Mouse (Mus musculus): ENCODE results near the gene Ube2d3. TPM values are rescaled to one million over a fixed set of nuclear protein-coding genes. Genes with fewer than 3 reads are reported as not detected.
"Not testable (repeated sequence)": the region's sequence is repeated elsewhere in the genome, so short reads cannot be mapped to it uniquely, and the experiment has no call there.

Ube2d3 gene
- polyA plus RNA-seq, 1 experiment from 2014 or later: 409 TPM

- ATAC-seq (ENCODE audit: low FRiP score): no peak
- H3K4me3 ChIP-seq: peak overlapping the region; percentile 92
- H3K4me2 ChIP-seq: peak overlapping the region; percentile 98
- no peaks in the 10 kb centered on the region for H3K27me3 ChIP-seq
- no peaks in the 10 kb centered on the region for H3K9me3 ChIP-seq
- H3K9ac ChIP-seq: peak overlapping the region; percentile 94
- peaks cover 31% of the 10 kb centered on the region for H3K4me1 ChIP-seq (replicated peaks)
- no peaks in the 10 kb centered on the region; the same call in 1 of the 2 replicates for H3K36me3 ChIP-seq
- 32% methylated on average over 7 of the region's 7 CpGs for WGBS
- H3K27ac ChIP-seq: peak overlapping the region; percentile 44; the same call in 1 of the 2 replicates
Measured at GRCm38 (mm10) chr3:135440221-135440620, 2.3 kb downstream of the Ube2d3 start.

DNA sequence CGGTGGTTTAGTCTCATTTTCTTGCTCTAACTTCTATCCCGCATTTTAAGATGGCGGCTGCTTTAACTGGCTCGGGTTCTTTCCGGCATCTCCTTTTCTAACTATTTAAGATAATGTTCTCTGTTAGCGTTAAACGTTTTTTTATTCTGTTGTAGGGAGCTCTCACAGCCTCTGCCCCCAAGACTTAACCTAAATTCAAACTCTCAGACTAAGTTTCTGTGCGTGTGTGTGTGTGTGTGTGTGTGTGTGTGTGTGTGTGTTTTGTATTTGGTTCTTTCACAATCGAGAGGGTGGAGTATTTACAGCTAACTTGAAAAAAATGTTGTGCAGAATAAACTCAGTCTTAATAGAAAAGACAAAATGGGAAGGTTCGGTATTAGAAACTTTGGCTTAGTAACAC lies 2.7 kb downstream of the Ube2d3 start:
- no peaks in the 10 kb centered on the region; the same call in 1 of the 2 replicates for H3K36me3 ChIP-seq
- peak overlapping the region; percentile 94 for H3K9ac ChIP-seq
- no peak for ATAC-seq (ENCODE audit: low FRiP score)
- peak overlapping the region; percentile 92 for H3K4me3 ChIP-seq
- no peak overlapping the region for H3K27ac ChIP-seq
- 52% methylated on average over 10 of the region's 10 CpGs for WGBS
- peaks cover 31% of the 10 kb centered on the region for H3K4me1 ChIP-seq (replicated peaks)
- peak overlapping the region; percentile 98 for H3K4me2 ChIP-seq
- H3K9me3 ChIP-seq: no peaks in the 10 kb centered on the region
- H3K27me3 ChIP-seq: no peaks in the 10 kb centered on the region

DNA sequence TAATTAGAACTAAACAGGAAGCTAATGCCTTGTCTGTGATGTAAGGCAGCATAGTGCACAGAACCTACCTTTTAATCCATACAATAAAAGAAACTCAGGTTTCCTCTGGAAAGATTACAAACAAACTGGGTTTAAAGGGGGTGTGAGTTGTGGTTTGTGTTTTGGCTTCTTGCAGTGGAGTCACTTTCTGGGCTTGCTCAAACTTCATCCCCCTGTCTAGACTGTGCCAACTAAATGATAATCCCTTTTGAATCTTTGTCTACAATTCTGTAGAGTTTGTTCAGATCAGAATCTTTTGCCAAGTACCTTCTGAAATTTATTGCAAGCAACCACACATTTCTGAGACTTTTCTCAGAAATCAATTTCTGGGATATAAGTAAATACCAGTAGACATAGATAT lies 7.0 kb downstream of the Ube2d3 start:
- Histone ChIP-seq H3K4me2 (no peak overlapping the region), H3K36me3 (no peaks in the 10 kb centered on the region; the same call in 1 of the 2 replicates), H3K9me3 (no peaks in the 10 kb centered on the region), H3K9ac (no peak overlapping the region), H3K27me3 (no peaks in the 10 kb centered on the region), H3K4me3 (no peak overlapping the region), H3K27ac (no peak overlapping the region), H3K4me1 (replicated peaks) (peaks cover 21% of the 10 kb centered on the region)
- ATAC-seq (ENCODE audit: low FRiP score): no peak

GRCm38 (mm10) chr3:135458981-135459380 lies 21.0 kb downstream of the Ube2d3 start:
- Histone ChIP-seq H3K9ac (no peak overlapping the region), H3K36me3 (peaks cover 34% of the 10 kb centered on the region), H3K9me3 (no peaks in the 10 kb centered on the region), H3K27me3 (no peaks in the 10 kb centered on the region), H3K4me2 (no peak overlapping the region), H3K4me1 (replicated peaks) (no peaks in the 10 kb centered on the region), H3K27ac (no peak overlapping the region), H3K4me3 (no peak overlapping the region)
- no peak for ATAC-seq (ENCODE audit: low FRiP score)

DNA sequence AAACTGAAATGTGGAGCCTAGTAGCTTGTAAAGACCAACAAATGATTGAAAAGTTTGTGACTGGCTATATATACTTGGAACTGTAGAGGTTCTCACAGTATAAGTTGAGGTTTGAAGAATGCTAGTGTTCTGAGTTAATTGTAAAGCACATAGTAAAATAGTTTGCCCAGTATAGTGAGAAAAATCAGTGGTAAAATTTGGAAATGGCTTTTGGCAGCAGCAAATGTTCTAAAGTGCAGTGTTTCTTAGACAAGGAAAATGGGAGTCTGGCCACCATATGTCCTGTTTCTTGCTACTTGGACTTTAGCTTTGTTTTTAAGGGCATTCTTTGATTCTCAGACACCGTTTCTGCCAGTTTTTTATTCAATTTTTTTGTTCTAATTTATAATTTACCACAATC lies 30.5 kb downstream of the Ube2d3 start:
- 91% methylated on average over 1 of the region's 1 CpGs for WGBS
- no peaks in the 10 kb centered on the region for H3K9me3 ChIP-seq
- H3K9ac ChIP-seq: no peak overlapping the region
- H3K27ac ChIP-seq: no peak overlapping the region
- peaks cover 5% of the 10 kb centered on the region; the same call in 1 of the 2 replicates for H3K36me3 ChIP-seq
- no peaks in the 10 kb centered on the region for H3K4me1 ChIP-seq (replicated peaks)
- H3K27me3 ChIP-seq: no peaks in the 10 kb centered on the region
- no peak overlapping the region for H3K4me2 ChIP-seq
- H3K4me3 ChIP-seq: no peak overlapping the region
- ATAC-seq (ENCODE audit: low FRiP score): no peak

GRCm38 (mm10) chr3:135469146-135469545 lies 31.2 kb downstream of the Ube2d3 start:
- ATAC-seq (ENCODE audit: low FRiP score): no peak
- Histone ChIP-seq H3K27me3 (no peaks in the 10 kb centered on the region), H3K4me2 (no peak overlapping the region), H3K27ac (no peak overlapping the region), H3K36me3 (no peaks in the 10 kb centered on the region), H3K4me3 (no peak overlapping the region), H3K9ac (no peak overlapping the region), H3K9me3 (no peaks in the 10 kb centered on the region), H3K4me1 (replicated peaks) (no peaks in the 10 kb centered on the region)
- WGBS: 65% methylated on average over 3 of the region's 3 CpGs

DNA sequence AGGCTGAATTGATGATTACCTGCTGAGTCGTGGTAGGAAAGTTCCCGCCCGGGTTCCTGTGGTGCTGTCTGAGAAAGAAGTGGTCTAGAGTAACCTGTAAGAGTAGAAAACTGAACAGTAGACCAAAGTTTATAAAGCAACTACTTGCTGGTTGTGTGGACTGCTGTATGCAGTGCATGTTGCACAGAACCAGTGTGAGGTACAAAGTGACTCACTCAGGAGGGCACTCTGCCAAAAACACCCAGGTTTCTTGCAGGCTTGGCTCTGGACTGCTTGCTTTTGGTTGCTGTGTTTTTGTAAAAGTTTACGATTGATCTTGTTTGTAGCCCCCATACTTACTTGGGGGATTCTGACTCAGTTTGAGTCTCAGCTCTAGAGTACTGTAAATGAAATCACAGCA lies 32.0 kb downstream of the Ube2d3 start:
- Histone ChIP-seq H3K4me2 (no peak overlapping the region), H3K27me3 (no peaks in the 10 kb centered on the region), H3K27ac (no peak overlapping the region), H3K9me3 (no peaks in the 10 kb centered on the region), H3K9ac (no peak overlapping the region), H3K4me1 (replicated peaks) (no peaks in the 10 kb centered on the region), H3K4me3 (no peak overlapping the region), H3K36me3 (no peaks in the 10 kb centered on the region)
- no peak for ATAC-seq (ENCODE audit: low FRiP score)
- 52% methylated on average over 4 of the region's 4 CpGs for WGBS

- no peaks in the 10 kb centered on the region for H3K36me3 ChIP-seq
- H3K9ac ChIP-seq: no peak overlapping the region
- H3K4me2 ChIP-seq: no peak overlapping the region
- H3K27ac ChIP-seq: no peak overlapping the region
- whole genome bisulfite sequencing: 84% methylated on average over 1 of the region's 1 CpGs
- H3K27me3 ChIP-seq: no peaks in the 10 kb centered on the region
- no peak for ATAC-seq (ENCODE audit: low FRiP score)
- H3K4me1 ChIP-seq (replicated peaks): no peaks in the 10 kb centered on the region
- H3K9me3 ChIP-seq: no peaks in the 10 kb centered on the region
- no peak overlapping the region for H3K4me3 ChIP-seq
Measured at GRCm38 (mm10) chr3:135470823-135471222, 32.9 kb downstream of the Ube2d3 start.

GRCm38 (mm10) chr3:135475025-135475424 lies 37.1 kb downstream of the Ube2d3 start:
- no peaks in the 10 kb centered on the region for H3K27me3 ChIP-seq
- no peak overlapping the region for H3K27ac ChIP-seq
- no peaks in the 10 kb centered on the region for H3K36me3 ChIP-seq
- H3K4me2 ChIP-seq: no peak overlapping the region
- H3K4me1 ChIP-seq (replicated peaks): no peaks in the 10 kb centered on the region
- no peak overlapping the region for H3K4me3 ChIP-seq
- WGBS: 90% methylated on average over 8 of the region's 8 CpGs
- no peak for ATAC-seq (ENCODE audit: low FRiP score)
- no peak overlapping the region for H3K9ac ChIP-seq
- no peaks in the 10 kb centered on the region for H3K9me3 ChIP-seq

DNA sequence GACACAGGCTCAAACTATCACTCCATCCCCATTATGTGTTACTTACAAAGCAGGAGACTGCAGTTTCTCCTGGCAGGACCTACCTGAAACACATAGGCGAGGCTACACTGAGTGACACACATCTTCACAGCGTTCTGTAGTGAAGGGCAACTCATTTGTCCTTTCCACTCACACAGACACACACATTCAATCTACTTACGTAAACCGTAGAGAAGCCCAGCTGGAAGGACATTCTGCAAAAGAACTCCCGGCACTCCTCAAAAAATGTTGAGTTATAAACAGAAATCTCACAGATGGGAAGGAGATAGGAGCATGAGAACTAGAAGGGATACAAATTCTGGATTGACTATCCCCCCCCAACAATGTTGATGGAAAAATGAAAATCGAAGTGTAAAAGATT lies 38.3 kb downstream of the Ube2d3 start:
- no peaks in the 10 kb centered on the region for H3K27me3 ChIP-seq
- no peak overlapping the region for H3K9ac ChIP-seq
- 77% methylated on average over 6 of the region's 6 CpGs for WGBS
- H3K4me2 ChIP-seq: no peak overlapping the region
- no peak overlapping the region for H3K4me3 ChIP-seq
- no peaks in the 10 kb centered on the region for H3K36me3 ChIP-seq
- no peak for ATAC-seq (ENCODE audit: low FRiP score)
- H3K27ac ChIP-seq: no peak overlapping the region
- no peaks in the 10 kb centered on the region for H3K9me3 ChIP-seq
- no peaks in the 10 kb centered on the region for H3K4me1 ChIP-seq (replicated peaks)

- Histone ChIP-seq H3K9ac (no peak overlapping the region), H3K27ac (no peak overlapping the region), H3K4me3 (no peak overlapping the region), H3K36me3 (no peaks in the 10 kb centered on the region), H3K9me3 (no peaks in the 10 kb centered on the region), H3K27me3 (no peaks in the 10 kb centered on the region), H3K4me2 (no peak overlapping the region), H3K4me1 (replicated peaks) (no peaks in the 10 kb centered on the region)
- ATAC-seq (ENCODE audit: low FRiP score): no peak
- whole genome bisulfite sequencing: 94% methylated on average over 2 of the region's 2 CpGs
Measured at GRCm38 (mm10) chr3:135476977-135477376, 39.0 kb downstream of the Ube2d3 start.

- WGBS: 88% methylated on average over 5 of the region's 5 CpGs
- H3K4me1 ChIP-seq (replicated peaks); H3K4me3 ChIP-seq; ATAC-seq (ENCODE audit: low FRiP score); H3K4me2 ChIP-seq; H3K27me3 ChIP-seq; H3K27ac ChIP-seq; H3K9ac ChIP-seq; H3K9me3 ChIP-seq; H3K36me3 ChIP-seq: not testable (repeated sequence)
Measured at GRCm38 (mm10) chr3:135479090-135479489, 41.1 kb downstream of the Ube2d3 start.

DNA sequence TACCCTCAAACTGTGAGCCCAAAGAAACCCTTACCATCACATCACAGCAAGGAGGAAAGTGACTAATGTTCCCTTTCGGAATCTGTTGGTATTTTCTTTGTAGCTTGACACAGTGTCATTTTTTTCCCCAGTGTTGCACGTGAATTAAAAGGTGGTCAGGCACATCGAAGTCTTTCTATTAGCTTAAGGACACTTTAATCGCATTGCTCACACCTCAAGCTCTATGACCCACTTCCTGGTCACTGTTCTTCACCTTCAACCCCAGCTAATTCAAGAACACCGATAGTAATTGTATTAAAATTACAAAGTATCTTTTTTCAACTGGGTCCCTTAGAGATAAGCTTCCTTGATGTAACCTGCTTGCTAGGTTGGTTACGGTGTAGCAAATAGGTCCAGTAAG lies 42.8 kb downstream of the Ube2d3 start:
- H3K4me2 ChIP-seq: no peak overlapping the region
- no peaks in the 10 kb centered on the region for H3K9me3 ChIP-seq
- H3K4me1 ChIP-seq (replicated peaks): peaks cover 7% of the 10 kb centered on the region
- H3K27ac ChIP-seq: no peak overlapping the region
- H3K27me3 ChIP-seq: no peaks in the 10 kb centered on the region
- WGBS: 87% methylated on average over 6 of the region's 6 CpGs
- H3K9ac ChIP-seq: no peak overlapping the region
- H3K4me3 ChIP-seq: no peak overlapping the region
- ATAC-seq (ENCODE audit: low FRiP score): no peak
- H3K36me3 ChIP-seq: no peaks in the 10 kb centered on the region

GRCm38 (mm10) chr3:135481608-135482007 lies 43.7 kb downstream of the Ube2d3 start:
- no peak for ATAC-seq (ENCODE audit: low FRiP score)
- H3K4me2 ChIP-seq: no peak overlapping the region
- no peak overlapping the region for H3K27ac ChIP-seq
- H3K4me3 ChIP-seq: no peak overlapping the region
- H3K4me1 ChIP-seq (replicated peaks): peaks cover 10% of the 10 kb centered on the region
- no peak overlapping the region for H3K9ac ChIP-seq
- 85% methylated on average over 3 of the region's 3 CpGs for WGBS
- no peaks in the 10 kb centered on the region for H3K9me3 ChIP-seq
- no peaks in the 10 kb centered on the region for H3K36me3 ChIP-seq
- no peaks in the 10 kb centered on the region for H3K27me3 ChIP-seq
